Mouse (Mus musculus) midbrain, embryonic 12.5 days (tissue): ENCODE results near the gene Sik1. TPM values are rescaled to one million over a fixed set of nuclear protein-coding genes. Genes with fewer than 3 reads are reported as not detected.
"Not testable (repeated sequence)": the region's sequence is repeated elsewhere in the genome, so short reads cannot be mapped to it uniquely, and the experiment has no call there.

Experiments used
- ATAC-seq: fragments of 200-750 bp; cut with Nextera tagmentation; 2 replicates; pipeline ENCODE4 v1.8.0; 2017; ENCODE audit warnings: low read depth, moderate TSS enrichment, moderate library complexity; ENCODE audit not compliant: low FRiP score
- H3K27ac ChIP-seq: fragments of 300-500 bp; sonication (generic); replicated peaks from 2 replicates; pipeline ENCODE4 v1.5.1; 2016; ENCODE audit warnings: mild to moderate bottlenecking
- H3K27me3 ChIP-seq: fragments of 300-500 bp; sonication (generic); 2 replicates; pipeline ENCODE4 v1.6.1; 2016; ENCODE audit warnings: mild to moderate bottlenecking
- H3K36me3 ChIP-seq: fragments of 300-500 bp; sonication (generic); 2 replicates; pipeline ENCODE4 v1.6.1; 2016
- H3K4me1 ChIP-seq: fragments of 300-500 bp; sonication (generic); 2 replicates; pipeline ENCODE4 v1.6.1; 2016
- H3K4me2 ChIP-seq: fragments of 300-500 bp; sonication (generic); replicated peaks from 2 replicates; pipeline ENCODE4 v1.6.1; 2016; ENCODE audit warnings: mild to moderate bottlenecking, moderate library complexity
- H3K4me3 ChIP-seq: fragments of 300-500 bp; sonication (generic); 2 replicates; pipeline ENCODE4 v1.5.1; 2016; ENCODE audit warnings: mild to moderate bottlenecking
- H3K9ac ChIP-seq: fragments of 300-500 bp; sonication (generic); replicated peaks from 2 replicates; pipeline ENCODE4 v1.6.1; 2016; ENCODE audit warnings: mild to moderate bottlenecking, moderate library complexity
- H3K9me3 ChIP-seq: fragments of 300-500 bp; sonication (generic); 2 replicates; pipeline ENCODE4 v1.6.1; 2016; ENCODE audit warnings: mild to moderate bottlenecking
- WGBS: fragments of 180-500 bp; shearing (Covaris S2); methylation state at CpG from one replicate; pipeline ENCODE4 v1.1.7; 2016; 5-methylcytosine and 5-hydroxymethylcytosine counted together
- polyA plus RNA-seq: library from polyadenylated mRNA; unstranded; fragments of >200 nt; fragmentation: Nextera tagmentation; extraction: Ambion mirVana; gene quantifications from 2 replicates; pipeline ENCODE4 v1.2.1, GENCODE M21; 2016

Gene Sik1
- polyA plus RNA-seq, 1 experiment from 2014 or later: 14.6 TPM

GRCm38 (mm10) chr17:31891858-31892257 is 36.3 kb upstream of the Sik1 start:
- ATAC-seq: no peak
- no peaks in the 10 kb centered on the region for H3K36me3 ChIP-seq
- H3K9me3 ChIP-seq: no peaks in the 10 kb centered on the region
- no peak overlapping the region for H3K4me2 ChIP-seq
- no peak overlapping the region for H3K27ac ChIP-seq
- WGBS: 82% methylated on average over 4 of the region's 4 CpGs
- no peaks in the 10 kb centered on the region for H3K27me3 ChIP-seq
- peaks cover 4% of the 10 kb centered on the region; the same call in 1 of the 2 replicates for H3K4me1 ChIP-seq
- no peak overlapping the region for H3K4me3 ChIP-seq
- no peak overlapping the region for H3K9ac ChIP-seq

- WGBS: 27% methylated on average over 2 of the region's 2 CpGs
- Histone ChIP-seq H3K27ac (no peak overlapping the region), H3K4me3 (no peak overlapping the region), H3K4me2 (no peak overlapping the region), H3K36me3 (no peaks in the 10 kb centered on the region), H3K9me3 (no peaks in the 10 kb centered on the region), H3K9ac (no peak overlapping the region), H3K27me3 (no peaks in the 10 kb centered on the region), H3K4me1 (peaks cover 4% of the 10 kb centered on the region; the same call in 1 of the 2 replicates)
- ATAC-seq: no peak
Measured at GRCm38 (mm10) chr17:31890311-31890951, 34.8 kb upstream of the Sik1 start.

- H3K36me3 ChIP-seq: no peaks in the 10 kb centered on the region
- no peak overlapping the region for H3K9ac ChIP-seq
- no peak overlapping the region for H3K27ac ChIP-seq
- no peak overlapping the region for H3K4me2 ChIP-seq
- no peaks in the 10 kb centered on the region for H3K27me3 ChIP-seq
- H3K9me3 ChIP-seq: no peaks in the 10 kb centered on the region
- 68% methylated on average over 9 of the region's 9 CpGs for WGBS
- no peak for ATAC-seq
- peaks cover 4% of the 10 kb centered on the region; the same call in 1 of the 2 replicates for H3K4me1 ChIP-seq
- H3K4me3 ChIP-seq: no peak overlapping the region
Measured at GRCm38 (mm10) chr17:31889446-31890201, 34.0 kb upstream of the Sik1 start.

- ATAC-seq: no peak
- Histone ChIP-seq H3K4me1 (peaks cover 4% of the 10 kb centered on the region; the same call in 1 of the 2 replicates), H3K9ac (no peak overlapping the region), H3K4me3 (no peak overlapping the region), H3K4me2 (no peak overlapping the region), H3K36me3 (no peaks in the 10 kb centered on the region), H3K9me3 (no peaks in the 10 kb centered on the region), H3K27ac (no peak overlapping the region), H3K27me3 (no peaks in the 10 kb centered on the region)
- WGBS: 69% methylated on average over 6 of the region's 6 CpGs
Measured at GRCm38 (mm10) chr17:31888540-31888939, 32.9 kb upstream of the Sik1 start.

- H3K36me3 ChIP-seq, H3K27ac ChIP-seq, H3K4me1 ChIP-seq, H3K27me3 ChIP-seq, H3K4me3 ChIP-seq, H3K9ac ChIP-seq, H3K4me2 ChIP-seq, ATAC-seq, H3K9me3 ChIP-seq: not testable (repeated sequence)
- WGBS: 90% methylated on average over 1 of the region's 1 CpGs
Measured at GRCm38 (mm10) chr17:31884676-31885075, 29.1 kb upstream of the Sik1 start.

- H3K4me2 ChIP-seq: no peak overlapping the region
- no peaks in the 10 kb centered on the region for H3K9me3 ChIP-seq
- H3K27ac ChIP-seq: no peak overlapping the region
- no peak overlapping the region for H3K9ac ChIP-seq
- no peaks in the 10 kb centered on the region for H3K27me3 ChIP-seq
- H3K4me1 ChIP-seq: peaks cover 18% of the 10 kb centered on the region
- no peaks in the 10 kb centered on the region for H3K36me3 ChIP-seq
- 84% methylated on average over 10 of the region's 10 CpGs for WGBS
- no peak overlapping the region for H3K4me3 ChIP-seq
- ATAC-seq: no peak
Measured at GRCm38 (mm10) chr17:31879406-31879805, 23.8 kb upstream of the Sik1 start.

- peaks cover 23% of the 10 kb centered on the region for H3K4me1 ChIP-seq
- no peak overlapping the region for H3K4me3 ChIP-seq
- no peak overlapping the region for H3K9ac ChIP-seq
- no peak overlapping the region for H3K4me2 ChIP-seq
- no peaks in the 10 kb centered on the region for H3K36me3 ChIP-seq
- ATAC-seq: no peak
- WGBS: 69% methylated on average over 14 of the region's 14 CpGs
- no peaks in the 10 kb centered on the region for H3K9me3 ChIP-seq
- H3K27ac ChIP-seq: no peak overlapping the region
- no peaks in the 10 kb centered on the region for H3K27me3 ChIP-seq
Measured at GRCm38 (mm10) chr17:31877650-31878141, 22.1 kb upstream of the Sik1 start.

GRCm38 (mm10) chr17:31877181-31877581 is 21.6 kb upstream of the Sik1 start:
- peaks cover 23% of the 10 kb centered on the region for H3K4me1 ChIP-seq

GRCm38 (mm10) chr17:31876775-31877174 is 21.2 kb upstream of the Sik1 start:
- Histone ChIP-seq H3K27ac (no peak overlapping the region), H3K4me1 (peaks cover 23% of the 10 kb centered on the region), H3K4me3 (no peak overlapping the region), H3K9ac (no peak overlapping the region), H3K9me3 (no peaks in the 10 kb centered on the region), H3K27me3 (no peaks in the 10 kb centered on the region), H3K4me2 (no peak overlapping the region), H3K36me3 (no peaks in the 10 kb centered on the region)
- ATAC-seq: no peak
- WGBS: 67% methylated on average over 3 of the region's 3 CpGs

More at GRCm38 (mm10) chr17:31877181-31877581, 21.6 kb upstream of the Sik1 start:
- H3K9ac ChIP-seq: no peak overlapping the region
- H3K27ac ChIP-seq: no peak overlapping the region
- H3K4me2 ChIP-seq: no peak overlapping the region
- no peaks in the 10 kb centered on the region for H3K36me3 ChIP-seq
- WGBS: 72% methylated on average over 4 of the region's 4 CpGs
- H3K9me3 ChIP-seq: no peaks in the 10 kb centered on the region
- ATAC-seq: no peak
- no peak overlapping the region for H3K4me3 ChIP-seq
- no peaks in the 10 kb centered on the region for H3K27me3 ChIP-seq

GRCm38 (mm10) chr17:31875326-31875930 is 19.8 kb upstream of the Sik1 start:
- H3K9me3 ChIP-seq: no peaks in the 10 kb centered on the region
- H3K4me3 ChIP-seq: no peak overlapping the region
- no peaks in the 10 kb centered on the region for H3K27me3 ChIP-seq
- H3K4me1 ChIP-seq: peaks cover 23% of the 10 kb centered on the region
- no peak overlapping the region for H3K27ac ChIP-seq
- H3K4me2 ChIP-seq: no peak overlapping the region
- WGBS: 87% methylated on average over 10 of the region's 10 CpGs
- H3K9ac ChIP-seq: no peak overlapping the region
- ATAC-seq: no peak
- no peaks in the 10 kb centered on the region for H3K36me3 ChIP-seq

GRCm38 (mm10) chr17:31874691-31875090 is 19.1 kb upstream of the Sik1 start:
- ATAC-seq: no peak
- WGBS: 91% methylated on average over 12 of the region's 12 CpGs
- Histone ChIP-seq H3K27me3 (no peaks in the 10 kb centered on the region), H3K36me3 (no peaks in the 10 kb centered on the region), H3K9me3 (no peaks in the 10 kb centered on the region), H3K4me1 (peaks cover 23% of the 10 kb centered on the region), H3K4me3 (no peak overlapping the region), H3K27ac (no peak overlapping the region), H3K9ac (no peak overlapping the region), H3K4me2 (no peak overlapping the region)

GRCm38 (mm10) chr17:31873973-31874372 is 18.4 kb upstream of the Sik1 start:
- Histone ChIP-seq H3K27me3 (no peaks in the 10 kb centered on the region), H3K4me1 (peaks cover 23% of the 10 kb centered on the region), H3K4me2 (no peak overlapping the region), H3K27ac (no peak overlapping the region), H3K9me3 (no peaks in the 10 kb centered on the region), H3K36me3 (no peaks in the 10 kb centered on the region), H3K9ac (no peak overlapping the region), H3K4me3 (no peak overlapping the region)
- 62% methylated on average over 8 of the region's 8 CpGs for WGBS
- ATAC-seq: no peak
